In genomic region chr15:83463369-83464082, GRCm38 (mm10) we compare ENCODE assay signal across 8 mouse cellular contexts. TPM values are rescaled to one million over a fixed set of nuclear protein-coding genes. Genes with fewer than 3 reads are reported as not detected.
DNase-seq lines count a peak whose midpoint lies in the region; ATAC-seq lines count a peak whose summit lies in the region.

No protein-coding gene starts in this region.

- peaks cover 4% of the 10 kb centered on the region; the same call in 1 of the 2 replicates for H3K4me1 ChIP-seq in neural tube, embryonic 11.5 days (ENCODE audit: control insufficient read depth, insufficient read depth, low read length)
- H3K4me1 ChIP-seq in liver, embryonic 16.5 days (ENCODE audit: control insufficient read depth, low read depth, low read length): peaks cover 26% of the 10 kb centered on the region

- H3K36me3 ChIP-seq in neural tube, embryonic 11.5 days (ENCODE audit: control insufficient read depth, insufficient read depth, low read length): no peaks in the 10 kb centered on the region
- H3K36me3 ChIP-seq in liver, embryonic 16.5 days (ENCODE audit: control insufficient read depth, insufficient read depth): no peaks in the 10 kb centered on the region

- ATAC-seq in neural tube, embryonic 11.5 days (ENCODE audit: insufficient read depth, low FRiP score, low TSS enrichment): 0 out of 2 replicates have a peak, but pooled peaks have one; percentile 15
- ATAC-seq in liver, embryonic 16.5 days (ENCODE audit: low read depth): no peak

- 10% methylated on average over 17 of the region's 17 CpGs for WGBS in neural tube, embryonic 11.5 days
- WGBS in liver, embryonic 16.5 days (ENCODE audit: insufficient replicate concordance): 12% methylated on average over 17 of the region's 17 CpGs

- peak overlapping the region; percentile 51 for H3K4me3 ChIP-seq in neural tube, embryonic 11.5 days (ENCODE audit: low read depth, low read length)
- H3K4me3 ChIP-seq in liver, embryonic 16.5 days (ENCODE audit: low read depth, low read length): peak overlapping the region; percentile 77

- no peak for DNase-seq in neural tube, embryonic 11.5 days (ENCODE audit: low spot score)
- no peak for DNase-seq in neural tube, embryonic 10.5 days (ENCODE audit: extremely low spot score, low spot score)
- DNase-seq in c-Kit-positive CD71-positive TER-119-positive erythroid progenitor cells, embryonic 14.5 days (ENCODE audit: low spot score): peak; percentile 29
- peak; percentile 23 to 56 for DNase-seq in heart, postnatal 10 days
- DNase-seq in right cerebral cortex, adult 18-20 months: no peak
- no peak for DNase-seq in frontal cortex, postnatal 10 days (ENCODE audit: low spot score in 2 of 2)
- no peak for DNase-seq in gastrocnemius, postnatal 25 days

- intact Hi-C loops in heart, postnatal 10 days (cut with DNase I): loop anchor here (2.0 kb wide), 1 partner anchor 31 kb away; no protein-coding TSS in a partner anchor

- peak overlapping the region; percentile 77 for H3K4me2 ChIP-seq in neural tube, embryonic 11.5 days (ENCODE audit: low read depth)
- peak overlapping the region; percentile 97 for H3K4me2 ChIP-seq in liver, embryonic 16.5 days (ENCODE audit: low read depth, low read length)

- H3K27ac ChIP-seq in neural tube, embryonic 11.5 days (ENCODE audit: low read depth, low read length): no peak overlapping the region
- peak overlapping the region; percentile 81 for H3K27ac ChIP-seq in liver, embryonic 16.5 days (ENCODE audit: low read length)

- H3K27me3 ChIP-seq in neural tube, embryonic 11.5 days (ENCODE audit: control insufficient read depth, insufficient read depth, low read length): no peaks in the 10 kb centered on the region
- no peaks in the 10 kb centered on the region for H3K27me3 ChIP-seq in liver, embryonic 16.5 days (ENCODE audit: control insufficient read depth, insufficient read depth, low read depth, low read length)

- H3K9ac ChIP-seq in neural tube, embryonic 11.5 days (ENCODE audit: low read length): peak overlapping the region; percentile 61
- H3K9ac ChIP-seq in liver, embryonic 16.5 days (ENCODE audit: low read depth, low read length): peak overlapping the region; percentile 79

- no peaks in the 10 kb centered on the region for H3K9me3 ChIP-seq in neural tube, embryonic 11.5 days (ENCODE audit: control insufficient read depth, low read length)
- H3K9me3 ChIP-seq in liver, embryonic 16.5 days (replicated peaks; ENCODE audit: control insufficient read depth, low read length): no peaks in the 10 kb centered on the region

RNA-seq across cellular contexts. Expression of gene Pacsin2, which starts 0.9 kb away (rescaled TPM):
- polyA plus RNA-seq in neural tube, embryonic 11.5 days (2014; fragmentation: Nextera tagmentation; extraction: Ambion mirVana): 43.1 and 46.2 TPM in 2 replicates
- total RNA-seq in heart, postnatal 10 days (2021): 100 to 1,000 TPM; 162 to 168 TPM
- 45.6 and 47.9 TPM in 2 replicates for polyA plus RNA-seq in liver, embryonic 16.5 days (2015; fragmentation: Nextera tagmentation; extraction: Ambion mirVana)
- total RNA-seq in gastrocnemius, postnatal 25 days (2021): 10 to 100 TPM; 51.6 to 53.8 TPM

RNA-seq across cellular contexts. Expression of gene Ttll1, which starts 47.2 kb away (rescaled TPM):
- 33.9 and 38.1 TPM in 2 replicates for polyA plus RNA-seq in neural tube, embryonic 11.5 days (2014; fragmentation: Nextera tagmentation; extraction: Ambion mirVana)
- 10 to 100 TPM; 36.9 to 37.0 TPM for total RNA-seq in heart, postnatal 10 days (2021)
- 4.3 and 4.7 TPM in 2 replicates for polyA plus RNA-seq in liver, embryonic 16.5 days (2015; fragmentation: Nextera tagmentation; extraction: Ambion mirVana)
- total RNA-seq in gastrocnemius, postnatal 25 days (2021): 1 to 10 TPM; 2.2 to 6.3 TPM

Comparison
In these comparisons a context has a peak if more than half of its experiments do, and no peak if none do; other contexts are left out.
1. DNase-seq: peak in c-Kit-positive CD71-positive TER-119-positive erythroid progenitor cells, embryonic 14.5 days (single experiment) and heart, postnatal 10 days (2 of 2); none in neural tube, embryonic 11.5 days (single experiment), neural tube, embryonic 10.5 days (single experiment), right cerebral cortex, adult 18-20 months (single experiment), frontal cortex, postnatal 10 days (0 of 2) and gastrocnemius, postnatal 25 days (single experiment).
2. RNA of gene Ttll1, which starts 47.2 kb away (total RNA-seq): 36.9 to 37.0 TPM in heart, postnatal 10 days; 2.2 to 6.3 TPM in gastrocnemius, postnatal 25 days; every median in the first group is over 4 times any median in the second.